Mouse (Mus musculus) limb, embryonic 14.5 days (tissue): ENCODE data around the gene 1700001L19Rik. TPM values are rescaled to one million over a fixed set of nuclear protein-coding genes. Genes with fewer than 3 reads are reported as not detected.

Experiments used
- ATAC-seq: fragments of 200-750 bp; cut with Nextera tagmentation; 2 replicates; pipeline ENCODE4 v1.8.0; 2017; ENCODE audit warnings: low read depth, moderate number of reproducible peaks, moderate TSS enrichment; ENCODE audit not compliant: low FRiP score
- DNase-seq: peaks from one replicate; pipeline ENCODE4 v3.0.0-alpha.2; 2015; ENCODE audit warnings: low spot score
- H3K27ac ChIP-seq: fragments of 300-500 bp; sonication (generic); replicated peaks from 2 replicates; pipeline ENCODE4 v1.5.1; 2014; ENCODE audit warnings: low read depth, mild to moderate bottlenecking, low read length, moderate library complexity, mixed read lengths
- H3K27me3 ChIP-seq: fragments of 300-500 bp; sonication (generic); 2 replicates; pipeline ENCODE4 v1.6.1; 2014; ENCODE audit warnings: low read length, mixed read lengths; ENCODE audit not compliant: control insufficient read depth, insufficient read depth
- H3K36me3 ChIP-seq: fragments of 300-500 bp; sonication (generic); 2 replicates; pipeline ENCODE4 v1.6.1; 2014; ENCODE audit warnings: mild to moderate bottlenecking, low read length, moderate library complexity, mixed read lengths; ENCODE audit not compliant: control insufficient read depth, insufficient read depth
- H3K4me1 ChIP-seq: fragments of 300-500 bp; sonication (generic); 2 replicates; pipeline ENCODE4 v1.6.1; 2014; ENCODE audit warnings: antibody characterized with exemption, low read length, mixed read lengths; ENCODE audit not compliant: control insufficient read depth, insufficient read depth
- H3K4me2 ChIP-seq: fragments of 300-500 bp; sonication (generic); replicated peaks from 2 replicates; pipeline ENCODE4 v1.6.1; 2014; ENCODE audit warnings: low read depth, mild to moderate bottlenecking, low read length, moderate library complexity; ENCODE audit not compliant: severe bottlenecking
- H3K4me3 ChIP-seq: fragments of 300-500 bp; sonication (generic); replicated peaks from 2 replicates; pipeline ENCODE4 v1.5.1; 2014; ENCODE audit warnings: low read length
- H3K9ac ChIP-seq: fragments of 300-500 bp; sonication (generic); 2 replicates; pipeline ENCODE4 v1.6.1; 2014; ENCODE audit warnings: mild to moderate bottlenecking, low read depth, low read length, moderate library complexity; ENCODE audit not compliant: severe bottlenecking
- H3K9me3 ChIP-seq: fragments of 300-500 bp; sonication (generic); 2 replicates; pipeline ENCODE4 v1.6.1; 2016; ENCODE audit warnings: low read length; ENCODE audit not compliant: control insufficient read depth
- POLR2A ChIP-seq: fragments of 200-500 bp; IDR thresholded peaks from 2 replicates; pipeline ENCODE4 v1.8.0; 2012; ENCODE audit warnings: inconsistent platforms, mild to moderate bottlenecking, moderate library complexity, borderline replicate concordance; ENCODE audit not compliant: insufficient read depth, insufficient read length; ENCODE audit errors: extremely low read depth
- WGBS: fragments of 180-500 bp; shearing (Covaris S2); extraction: QIAGEN DNeasy Blood & Tissue Kit; methylation state at CpG from one replicate; pipeline ENCODE4 v1.1.7; 2014; 5-methylcytosine and 5-hydroxymethylcytosine counted together
- polyA plus RNA-seq, 2 experiments: library from polyadenylated mRNA; depleted of rRNA in 1 of 2; stranded (reverse) in 1 of 2; unstranded in 1 of 2; fragments of >200 nt; fragmentation: Nextera tagmentation in 1 of 2; extraction: Ambion mirVana in 1 of 2; gene quantifications; 2 replicates each; pipeline versions ENCODE4 v1.2.1 to v1.2.3; 2012 to 2014

1700001L19Rik gene
- polyA plus RNA-seq, 2 experiments = 0.15 to 0.29 TPM

DNA sequence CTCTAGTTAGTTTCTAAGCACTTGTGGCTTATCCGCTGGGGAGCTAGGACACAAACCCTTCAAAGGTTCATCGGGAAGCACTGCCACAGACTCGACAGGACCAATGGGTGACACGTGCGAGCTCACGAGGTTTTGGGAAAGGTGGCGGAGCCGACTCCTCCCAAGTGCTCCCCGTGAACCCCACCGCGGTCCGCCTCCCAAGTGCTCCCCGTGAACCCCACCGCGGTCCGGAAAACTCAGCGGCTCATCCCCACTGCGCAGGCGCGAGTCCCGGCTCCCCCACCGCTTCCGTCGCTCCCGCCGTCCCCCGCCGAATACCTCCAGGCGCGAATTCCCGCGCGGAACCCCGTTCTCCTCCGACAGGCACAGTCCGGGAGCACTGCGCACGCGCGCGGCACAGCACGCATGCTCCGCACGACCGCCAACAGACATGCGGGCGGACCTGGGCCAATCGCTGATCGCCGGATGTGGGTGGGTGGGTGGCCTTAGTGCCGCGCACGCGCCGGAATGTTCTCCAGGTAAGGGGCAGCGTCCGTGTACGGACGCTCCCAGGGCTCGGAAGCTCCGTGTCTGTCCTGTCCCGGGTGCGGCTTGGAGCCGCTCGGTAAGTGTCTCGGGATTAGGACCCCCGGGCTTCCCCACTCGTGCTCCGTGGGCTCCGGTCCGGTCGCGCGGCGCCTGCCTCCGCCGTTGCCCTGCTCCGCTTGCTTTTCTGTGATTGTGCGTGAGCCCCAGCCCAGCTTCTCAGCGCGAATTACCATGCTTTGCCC is 15.3 kb upstream of the 1700001L19Rik start, which contains the start of the genes Mtrr and Fastkd3:
Gene Mtrr (minus strand): TSS at position 403 of the 770 bp plus-strand sequence.
Gene Fastkd3 (plus strand): TSS at position 488 of the 770 bp plus-strand sequence.
- Histone ChIP-seq H3K27me3 (no peaks in the 10 kb centered on the region), H3K4me3 (peak within 1 kb of the TSS; percentile 73), H3K9me3 (no peaks in the 10 kb centered on the region), H3K36me3 (peaks cover 54% of the 10 kb centered on the region), H3K4me1 (peaks cover 14% of the 10 kb centered on the region), H3K9ac (peak within 1 kb of the TSS; percentile 72), H3K27ac (peak within 1 kb of the TSS; percentile 76), H3K4me2 (peak within 1 kb of the TSS; percentile 83)
- under 1% methylated on average over 52 of the region's 81 CpGs for WGBS
- DNase-seq (peak; percentile 95), ATAC-seq (peak; percentile 99)
- TF ChIP-seq POLR2A = peak; percentile 65; the same call in 1 of the 2 replicates

DNA sequence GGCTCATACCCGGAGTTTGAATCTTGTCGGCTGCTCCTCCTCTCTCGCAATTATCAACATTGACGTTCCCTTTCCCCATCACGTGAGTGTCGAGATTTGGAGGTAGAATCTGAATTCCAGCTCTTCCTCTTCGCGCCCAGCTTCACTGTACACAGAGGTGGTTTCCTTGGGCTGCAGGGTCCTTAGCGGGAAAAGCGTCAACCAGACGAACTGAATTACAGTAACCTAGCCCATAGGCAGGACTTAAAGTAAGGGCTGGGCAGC is 14.8 kb upstream of the 1700001L19Rik start:
- no peaks in the 10 kb centered on the region for H3K9me3 ChIP-seq
- DNase-seq = no peak
- peaks cover 14% of the 10 kb centered on the region for H3K4me1 ChIP-seq
- H3K4me2 ChIP-seq = peak overlapping the region; percentile 83
- H3K36me3 ChIP-seq = peaks cover 54% of the 10 kb centered on the region
- H3K27me3 ChIP-seq = no peaks in the 10 kb centered on the region
- ATAC-seq = no peak
- H3K9ac ChIP-seq = peak overlapping the region; percentile 72
- H3K27ac ChIP-seq = peak overlapping the region; percentile 76
- no peak for TF ChIP-seq POLR2A
- WGBS = under 1% methylated on average over 11 of the region's 11 CpGs
- H3K4me3 ChIP-seq = peak overlapping the region; percentile 73

DNA sequence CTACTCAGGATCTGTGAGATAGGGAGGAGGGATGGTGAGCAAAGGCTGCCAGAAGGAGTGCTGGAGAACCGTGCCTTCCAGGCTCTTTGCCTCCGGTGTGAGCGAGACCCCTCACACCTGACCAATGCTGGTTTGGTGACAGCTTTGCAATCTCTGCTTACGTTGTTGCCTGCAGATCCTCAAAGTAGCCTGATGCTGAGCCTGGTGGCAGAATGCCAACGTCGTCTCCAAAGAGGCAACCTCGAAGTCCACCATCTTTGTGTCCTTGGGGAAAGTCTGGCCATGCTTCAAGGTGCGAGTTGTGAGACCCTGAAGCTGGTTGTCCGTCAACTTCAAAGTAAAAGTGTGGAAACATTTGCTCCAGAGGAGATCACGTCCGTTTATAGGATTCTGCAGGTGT is 13.3 kb upstream of the 1700001L19Rik start:
- Histone ChIP-seq H3K27ac (no peak overlapping the region), H3K4me2 (no peak overlapping the region), H3K9ac (no peak overlapping the region), H3K9me3 (no peaks in the 10 kb centered on the region), H3K4me3 (no peak overlapping the region), H3K4me1 (peaks cover 14% of the 10 kb centered on the region), H3K36me3 (peaks cover 57% of the 10 kb centered on the region), H3K27me3 (no peaks in the 10 kb centered on the region)
- ATAC-seq (no peak), DNase-seq (no peak)
- WGBS = 93% methylated on average over 11 of the region's 11 CpGs
- no peak for TF ChIP-seq POLR2A

GRCm38 (mm10) chr13:68585441-68585840 is 11.8 kb upstream of the 1700001L19Rik start:
- peaks cover 14% of the 10 kb centered on the region for H3K4me1 ChIP-seq
- no peak for TF ChIP-seq POLR2A
- H3K9ac ChIP-seq = no peak overlapping the region
- no peak overlapping the region for H3K4me3 ChIP-seq
- H3K4me2 ChIP-seq = no peak overlapping the region
- H3K27me3 ChIP-seq = no peaks in the 10 kb centered on the region
- peaks cover 69% of the 10 kb centered on the region for H3K36me3 ChIP-seq
- no peak overlapping the region for H3K27ac ChIP-seq
- DNase-seq (no peak), ATAC-seq (no peak)
- 87% methylated on average over 7 of the region's 7 CpGs for WGBS
- H3K9me3 ChIP-seq = no peaks in the 10 kb centered on the region

DNA sequence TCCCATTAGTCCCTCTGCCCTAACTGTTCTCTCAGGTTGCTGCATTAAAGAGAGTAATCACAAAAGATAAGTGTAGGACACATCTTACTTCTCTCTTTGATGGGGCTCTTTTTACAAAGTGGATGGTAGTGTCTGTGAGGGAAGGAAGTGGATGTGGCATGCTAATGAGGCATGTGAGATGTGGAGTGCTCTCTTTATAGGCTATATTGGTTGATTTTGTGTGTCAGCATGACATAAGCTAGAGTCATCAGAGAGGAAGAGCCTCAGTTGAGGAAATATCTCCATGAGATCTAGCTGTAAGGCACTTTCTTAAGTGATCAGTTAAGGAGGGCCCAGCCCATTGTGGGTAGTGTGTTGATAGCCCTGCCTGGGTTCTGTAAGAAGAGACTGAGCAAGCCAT is 8.9 kb upstream of the 1700001L19Rik start:
- Histone ChIP-seq H3K27me3 (no peaks in the 10 kb centered on the region), H3K9ac (no peak overlapping the region), H3K27ac (no peak overlapping the region), H3K4me1 (0 out of 2 replicates have a peak, but pooled peaks cover 2% of the 10 kb centered on the region), H3K36me3 (peaks cover 93% of the 10 kb centered on the region), H3K4me3 (no peak overlapping the region), H3K9me3 (no peaks in the 10 kb centered on the region), H3K4me2 (no peak overlapping the region)
- ATAC-seq = no peak
- no peak for TF ChIP-seq POLR2A
- DNase-seq = no peak

GRCm38 (mm10) chr13:68593797-68594196 is 3.4 kb upstream of the 1700001L19Rik start:
- ATAC-seq (no peak), DNase-seq (peak; percentile 41)
- Histone ChIP-seq H3K4me3 (no peak overlapping the region), H3K9ac (no peak overlapping the region), H3K9me3 (no peaks in the 10 kb centered on the region), H3K4me2 (no peak overlapping the region), H3K27me3 (no peaks in the 10 kb centered on the region), H3K4me1 (no peaks in the 10 kb centered on the region), H3K36me3 (peaks cover 39% of the 10 kb centered on the region), H3K27ac (no peak overlapping the region)
- 66% methylated on average over 1 of the region's 1 CpGs for WGBS
- no peak for TF ChIP-seq POLR2A
